In genomic region chr9:108280071-108280828, GRCm38 (mm10) we compare ENCODE assay signal across 7 mouse cellular contexts. TPM values are rescaled to one million over a fixed set of nuclear protein-coding genes. Genes with fewer than 3 reads are reported as not detected.
A peak's percentile ranks its signal among the peaks of the same experiment; 100 is the strongest.
DNase-seq lines count a peak whose midpoint lies in the region; ATAC-seq and TF ChIP-seq lines count a peak whose summit lies in the region.

No protein-coding gene starts in this region.

- H3K36me3 ChIP-seq in heart, embryonic 11.5 days (ENCODE audit: control insufficient read depth, insufficient read depth, low read length) = no peaks in the 10 kb centered on the region
- no peaks in the 10 kb centered on the region for H3K36me3 ChIP-seq in stomach, postnatal 0 days (ENCODE audit: control insufficient read depth, insufficient read depth, low read length)
- H3K36me3 ChIP-seq in hindbrain, embryonic 13.5 days = no peaks in the 10 kb centered on the region

- no peak overlapping the region for H3K4me2 ChIP-seq in heart, embryonic 11.5 days
- no peak overlapping the region for H3K4me2 ChIP-seq in stomach, postnatal 0 days (replicated peaks; ENCODE audit: low read depth)
- no peak overlapping the region for H3K4me2 ChIP-seq in hindbrain, embryonic 13.5 days

- peaks cover 2% of the 10 kb centered on the region; the same call in 1 of the 2 replicates for H3K4me1 ChIP-seq in heart, embryonic 11.5 days (ENCODE audit: control insufficient read depth, insufficient read depth, low read length)
- H3K4me1 ChIP-seq in stomach, postnatal 0 days (replicated peaks; ENCODE audit: control insufficient read depth, insufficient read depth) = no peaks in the 10 kb centered on the region
- no peaks in the 10 kb centered on the region for H3K4me1 ChIP-seq in hindbrain, embryonic 13.5 days (replicated peaks)

- H3K27me3 ChIP-seq in heart, embryonic 11.5 days (ENCODE audit: control insufficient read depth, insufficient read depth, low read length) = no peaks in the 10 kb centered on the region
- H3K27me3 ChIP-seq in stomach, postnatal 0 days (ENCODE audit: control insufficient read depth, insufficient read depth, low read length) = no peaks in the 10 kb centered on the region
- no peaks in the 10 kb centered on the region for H3K27me3 ChIP-seq in hindbrain, embryonic 13.5 days

- no peak for TF ChIP-seq EP300 in stomach, postnatal 0 days (optimal IDR thresholded peaks at IDR 0.05)

- H3K9me3 ChIP-seq in heart, embryonic 11.5 days (replicated peaks; ENCODE audit: control insufficient read depth, low read length) = no peaks in the 10 kb centered on the region
- no peaks in the 10 kb centered on the region for H3K9me3 ChIP-seq in stomach, postnatal 0 days (ENCODE audit: control insufficient read depth, low read length)
- H3K9me3 ChIP-seq in hindbrain, embryonic 13.5 days = no peaks in the 10 kb centered on the region

- peak; percentile 91 for DNase-seq in 3T3-L1 (ENCODE audit: low read depth, low spot score)
- peak; percentile 45 to 52 for DNase-seq in adrenal gland, adult 18-20 months (ENCODE audit: low spot score in 2 of 2)
- DNase-seq in kidney, postnatal 25 days = peak; percentile 73 to 88
- no peak for DNase-seq in stomach, postnatal 0 days (ENCODE audit: low spot score)
- no peak for DNase-seq in cerebellum, adult 11-12 months

- 36% methylated on average over 8 of the region's 8 CpGs for WGBS in heart, embryonic 11.5 days (ENCODE audit: insufficient replicate concordance)
- 23% methylated on average over 8 of the region's 8 CpGs for WGBS in stomach, postnatal 0 days
- 48% methylated on average over 8 of the region's 8 CpGs for WGBS in hindbrain, embryonic 13.5 days

- peak overlapping the region; percentile 50 for H3K27ac ChIP-seq in heart, embryonic 11.5 days (ENCODE audit: low read depth, low read length)
- peak overlapping the region; percentile 73 for H3K27ac ChIP-seq in stomach, postnatal 0 days (replicated peaks)
- H3K27ac ChIP-seq in hindbrain, embryonic 13.5 days = no peak overlapping the region

- H3K9ac ChIP-seq in heart, embryonic 11.5 days (ENCODE audit: low read depth, low read length) = peak overlapping the region; percentile 16; the same call in 1 of the 2 replicates
- H3K9ac ChIP-seq in stomach, postnatal 0 days (ENCODE audit: low read length) = no peak overlapping the region
- H3K9ac ChIP-seq in hindbrain, embryonic 13.5 days = no peak overlapping the region

- TF ChIP-seq CTCF in stomach, postnatal 0 days (IDR thresholded peaks at IDR 0.05; ENCODE audit: low read depth) = peak; percentile 27

- ATAC-seq in heart, embryonic 11.5 days (replicated peaks; ENCODE audit: insufficient number of reproducible peaks, low FRiP score, low TSS enrichment) = 0 out of 2 replicates have a peak, but pooled peaks have one; percentile 47
- ATAC-seq in stomach, postnatal 0 days (ENCODE audit: low FRiP score, low TSS enrichment) = peak; percentile 73
- ATAC-seq in hindbrain, embryonic 13.5 days (ENCODE audit: low FRiP score) = no peak

- H3K4me3 ChIP-seq in heart, embryonic 11.5 days (ENCODE audit: low read depth, low read length) = no peak overlapping the region
- no peak overlapping the region for H3K4me3 ChIP-seq in stomach, postnatal 0 days (ENCODE audit: low read depth, low read length)
- no peak overlapping the region for H3K4me3 ChIP-seq in hindbrain, embryonic 13.5 days

RNA-seq across cellular contexts. Expression of gene Nicn1, which starts 10.0 kb away (rescaled TPM):
- total RNA-seq in adrenal gland, adult 18-20 months (2021) = 10 to 100 TPM; 19.0 to 29.2 TPM
- polyA plus RNA-seq in heart, embryonic 11.5 days (2014; fragmentation: Nextera tagmentation; extraction: Ambion mirVana) = 25.1 and 26.0 TPM in 2 replicates
- polyA plus RNA-seq in stomach, postnatal 0 days (2015; fragmentation: Nextera tagmentation; extraction: Ambion mirVana) = 17.3 and 20.3 TPM in 2 replicates
- polyA plus RNA-seq in hindbrain, embryonic 13.5 days (2015; fragmentation: Nextera tagmentation; extraction: Ambion mirVana) = 135 and 143 TPM in 2 replicates

RNA-seq across cellular contexts. Expression of gene Amt, which starts 16.4 kb away (rescaled TPM):
- 1 to 10 TPM; 4.2 to 5.8 TPM for total RNA-seq in adrenal gland, adult 18-20 months (2021)
- polyA plus RNA-seq in heart, embryonic 11.5 days (2014; fragmentation: Nextera tagmentation; extraction: Ambion mirVana) = 12.9 and 15.3 TPM in 2 replicates
- 10.5 and 11.6 TPM in 2 replicates for polyA plus RNA-seq in stomach, postnatal 0 days (2015; fragmentation: Nextera tagmentation; extraction: Ambion mirVana)
- polyA plus RNA-seq in hindbrain, embryonic 13.5 days (2015; fragmentation: Nextera tagmentation; extraction: Ambion mirVana) = 32.1 and 33.3 TPM in 2 replicates

RNA-seq across cellular contexts. Expression of gene Dag1, which starts 16.5 kb away (rescaled TPM):
- 100 to 1,000 TPM; 136 to 137 TPM for total RNA-seq in adrenal gland, adult 18-20 months (2021)
- polyA plus RNA-seq in heart, embryonic 11.5 days (2014; fragmentation: Nextera tagmentation; extraction: Ambion mirVana) = 115 and 149 TPM in 2 replicates
- 52.7 and 59.2 TPM in 2 replicates for polyA plus RNA-seq in stomach, postnatal 0 days (2015; fragmentation: Nextera tagmentation; extraction: Ambion mirVana)
- polyA plus RNA-seq in hindbrain, embryonic 13.5 days (2015; fragmentation: Nextera tagmentation; extraction: Ambion mirVana) = 55.5 and 60.4 TPM in 2 replicates

RNA-seq across cellular contexts. Expression of gene Rhoa, which starts 25.7 kb away (rescaled TPM):
- total RNA-seq in adrenal gland, adult 18-20 months (2021) = 100 to 1,000 TPM; 356 to 357 TPM
- polyA plus RNA-seq in heart, embryonic 11.5 days (2014; fragmentation: Nextera tagmentation; extraction: Ambion mirVana) = 252 and 277 TPM in 2 replicates
- polyA plus RNA-seq in stomach, postnatal 0 days (2015; fragmentation: Nextera tagmentation; extraction: Ambion mirVana) = 363 and 370 TPM in 2 replicates
- polyA plus RNA-seq in hindbrain, embryonic 13.5 days (2015; fragmentation: Nextera tagmentation; extraction: Ambion mirVana) = 279 and 287 TPM in 2 replicates

RNA-seq across cellular contexts. Expression of gene Tcta, which starts 25.7 kb away (rescaled TPM):
- total RNA-seq in adrenal gland, adult 18-20 months (2021) = 10 to 100 TPM; 36.1 to 36.2 TPM
- polyA plus RNA-seq in heart, embryonic 11.5 days (2014; fragmentation: Nextera tagmentation; extraction: Ambion mirVana) = 28.5 and 34.7 TPM in 2 replicates
- 58.2 and 61.4 TPM in 2 replicates for polyA plus RNA-seq in stomach, postnatal 0 days (2015; fragmentation: Nextera tagmentation; extraction: Ambion mirVana)
- 55.0 and 63.3 TPM in 2 replicates for polyA plus RNA-seq in hindbrain, embryonic 13.5 days (2015; fragmentation: Nextera tagmentation; extraction: Ambion mirVana)

Comparison
In these comparisons a context has a peak if more than half of its experiments do, and no peak if none do; other contexts are left out.
1. DNase-seq: peak in 3T3-L1 (single experiment), adrenal gland, adult 18-20 months (2 of 2) and kidney, postnatal 25 days (2 of 2); none in stomach, postnatal 0 days (single experiment) and cerebellum, adult 11-12 months (single experiment).